Mouse (Mus musculus) ES-E14 (cell line): ENCODE results near the gene Gadl1.

ENCODE experiments used
- CHD2 ChIP-seq: IDR thresholded peaks from 2 replicates; pipeline ENCODE4 v1.6.1; 2014; ENCODE audit warnings: mild to moderate bottlenecking, low read depth, low read length, inconsistent platforms
- HCFC1 ChIP-seq: IDR thresholded peaks from 2 replicates; pipeline ENCODE4 v1.6.1; 2012; ENCODE audit warnings: low read length, inconsistent platforms, borderline replicate concordance; ENCODE audit not compliant: insufficient read depth
- MAFK ChIP-seq: IDR thresholded peaks from 2 replicates; pipeline ENCODE4 v1.6.1; 2014; ENCODE audit warnings: mild to moderate bottlenecking, low read depth, low read length, inconsistent platforms; ENCODE audit not compliant: insufficient read depth

DNA sequence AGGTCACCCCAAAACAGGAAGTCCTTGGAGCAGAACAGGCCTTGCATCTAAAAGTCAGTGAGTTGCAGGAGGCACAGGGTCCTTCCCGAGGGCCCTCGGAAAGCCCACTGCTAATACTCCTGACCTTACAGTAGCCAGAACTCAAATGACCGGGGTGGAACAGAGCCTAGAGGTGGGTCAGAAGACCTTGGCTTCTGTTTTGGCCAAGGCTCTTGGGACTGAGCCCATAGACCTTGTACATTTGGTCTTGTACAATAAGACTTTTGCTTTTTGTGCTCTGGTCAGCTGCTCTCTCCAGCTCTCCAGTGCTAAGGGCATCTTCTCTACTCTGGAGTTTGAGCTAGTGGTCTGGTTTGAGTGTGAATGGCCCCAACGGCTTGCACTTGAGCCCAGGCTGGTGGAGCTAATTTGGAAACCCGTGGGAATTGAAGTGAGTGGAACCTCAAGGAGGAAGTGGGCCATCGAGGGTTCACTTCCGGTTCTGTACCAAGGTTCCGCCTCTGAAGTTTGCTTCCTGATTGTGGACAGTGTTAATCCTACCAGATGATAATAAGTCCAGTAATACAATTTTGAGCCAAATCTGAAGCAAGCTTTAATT, 174.6 kb downstream of the Gadl1 start:
- TF ChIP-seq CHD2: no peak
- no peak for TF ChIP-seq HCFC1
- no peak for TF ChIP-seq MAFK
